Mouse (Mus musculus): ENCODE results near the gene Ampd1.

DNA sequence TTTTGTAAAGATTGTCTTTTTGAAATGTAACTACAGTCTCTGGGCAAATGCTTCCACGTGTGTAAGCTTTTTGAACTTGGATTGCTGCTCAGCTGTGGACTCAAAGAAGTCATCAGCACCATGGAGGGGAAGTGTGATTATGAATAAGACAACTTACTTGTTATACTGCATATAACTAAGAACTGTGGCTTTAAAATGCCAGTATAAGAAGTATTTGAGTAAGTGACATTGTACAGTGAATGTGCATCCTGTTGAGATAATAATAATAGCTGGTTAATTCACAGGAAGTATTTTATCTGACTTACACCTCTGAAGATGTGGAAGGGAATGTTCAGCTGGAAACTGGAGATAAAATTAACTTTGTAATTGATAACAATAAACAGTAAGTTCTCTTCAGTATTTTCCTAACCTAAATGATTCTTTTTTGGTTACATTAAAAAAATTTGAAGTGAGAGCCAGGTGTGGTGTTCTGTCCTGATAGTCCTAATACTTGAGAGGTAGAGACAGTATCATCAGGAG is 32.9 kb upstream of the Ampd1 start:
- TF ChIP-seq CTCF (IDR thresholded peaks at IDR 0.05; ENCODE audit: extremely low read depth, insufficient read depth, low read length) (no peak), POLR2A (IDR thresholded peaks at IDR 0.05; ENCODE audit: extremely low read depth, insufficient read depth, low read length) (no peak)

All from cortical plate, adult 2 months (tissue).